Mouse (Mus musculus) embryonic stem cell, embryonic (primary cell): Measurements from ENCODE around the gene Ccdc9.
"Not testable (repeated sequence)": the region's sequence is repeated elsewhere in the genome, so short reads cannot be mapped to it uniquely, and the experiment has no call there.

Experiments used
- CTCF ChIA-PET, 4 experiments: fragments of 300-600 bp in 2 of 4; fragments of 350-600 bp in 2 of 4; sonication (Branson Sonifier 250); formaldehyde crosslinking; loops; one replicate each; lab custom pipeline; 2022; ENCODE audit warnings: inconsistent platforms in 2 of 4; lab: Charles Lee
- POLR2A ChIA-PET, 4 experiments: fragments of 300-600 bp in 2 of 4; fragments of 350-600 bp in 2 of 4; sonication (Branson Sonifier 250); formaldehyde crosslinking; loops; one replicate each; lab custom pipeline; 2022; ENCODE audit warnings: antibody characterized with exemption in 4 of 4, inconsistent platforms in 1 of 4; lab: Charles Lee

Gene Ccdc9

DNA sequence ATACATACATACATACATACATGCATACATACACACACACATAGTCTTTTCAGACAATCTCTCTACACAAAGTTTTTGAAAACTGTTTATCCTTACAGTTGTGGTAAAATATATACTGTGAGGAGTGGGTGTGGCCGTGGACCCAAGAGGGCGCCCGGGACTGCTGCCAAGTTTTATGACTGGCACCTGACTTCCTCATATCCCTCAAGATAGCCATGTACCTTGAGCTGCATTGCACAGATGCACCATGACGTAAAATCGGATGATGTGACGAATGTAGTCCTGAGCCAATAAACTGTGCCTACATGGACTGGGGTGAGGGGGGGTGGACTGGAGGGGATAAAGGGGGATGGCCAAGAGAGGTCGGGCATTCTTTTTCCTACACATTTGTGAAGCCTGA lies 20.0 kb downstream of the Ccdc9 start:
- CTCF ChIA-PET, result interaction anchor here in 2 of 4 experiments (0.7 to 1.3 kb wide), 2 partner anchors 31 to 213 kb away, joined by 3 read pairs; no protein-coding TSS in a partner anchor
- POLR2A ChIA-PET, result interaction anchor here in 1 of 4 experiments (0.6 kb wide), 1 partner anchor 629 kb away, joined by 3 read pairs; no protein-coding TSS in a partner anchor

DNA sequence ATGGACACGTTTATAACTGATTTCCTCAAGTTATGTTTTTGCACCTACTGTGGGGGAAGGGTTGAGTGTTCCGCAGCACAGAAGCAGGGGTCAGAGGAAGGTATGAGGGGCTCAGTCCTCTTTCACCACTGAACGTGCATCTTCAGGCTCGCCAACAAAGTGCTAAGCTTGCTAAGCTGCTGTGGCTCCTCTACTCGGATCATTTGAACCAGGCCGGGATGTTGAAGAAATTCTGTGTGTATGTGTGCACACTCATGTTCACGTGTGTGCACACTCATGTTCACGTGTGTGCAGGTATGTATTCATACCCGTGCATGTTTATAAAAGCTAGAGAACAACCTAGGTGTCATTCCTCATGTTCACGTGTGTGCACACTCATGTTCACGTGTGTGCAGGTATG lies 20.7 kb downstream of the Ccdc9 start:
- ChIA-PET CTCF (interaction anchor here in 1 of 4 experiments (0.7 to 1.3 kb wide), 4 partner anchors 31 to 345 kb away, joined by 3 read pairs; no protein-coding TSS in a partner anchor), POLR2A (interaction anchor here in 1 of 4 experiments (0.6 kb wide), 1 partner anchor 45 kb away, joined by 3 read pairs; no protein-coding TSS in a partner anchor)

DNA sequence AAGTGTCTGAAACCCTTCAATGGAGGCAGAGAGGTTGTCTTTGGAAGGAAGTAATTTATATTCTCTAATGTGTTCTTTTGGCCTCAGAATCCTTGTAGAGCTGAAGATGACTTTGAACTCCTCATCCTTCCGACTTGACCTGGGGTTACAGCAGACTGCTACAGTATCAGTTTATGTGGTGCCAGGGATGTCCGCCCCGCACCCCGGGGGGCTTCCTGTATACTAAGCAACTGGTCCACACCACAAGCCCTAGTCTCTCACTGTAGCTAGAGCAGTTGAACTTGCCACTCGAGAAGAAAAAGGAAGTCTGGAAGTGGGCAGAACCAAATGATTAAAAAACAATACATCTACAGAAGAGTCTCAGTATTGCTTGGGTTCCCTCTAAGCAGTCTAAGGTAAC lies 22.8 kb downstream of the Ccdc9 start:
- ChIA-PET POLR2A (interaction anchor here in 3 of 4 experiments (0.7 to 2.5 kb wide), 6 partner anchors 9 to 216 kb away, joined by 3 to 19 read pairs (median 7); partner anchors contain the start of genes Inafm1 (in 2 of the 3), Bicra (in 1 of the 3), Meis3 (in 1 of the 3) and Sae1 (in 1 of the 3)), CTCF (interaction anchor here (0.6 to 2.6 kb wide), 39 partner anchors 9 to 354 kb away, joined by 3 to 36 read pairs (median 5); partner anchors contain the start of genes Inafm1 (in 3 of the 4), Bicra (in 1 of the 4), Meis3 (in 1 of the 4) and Napa (in 1 of the 4))

DNA sequence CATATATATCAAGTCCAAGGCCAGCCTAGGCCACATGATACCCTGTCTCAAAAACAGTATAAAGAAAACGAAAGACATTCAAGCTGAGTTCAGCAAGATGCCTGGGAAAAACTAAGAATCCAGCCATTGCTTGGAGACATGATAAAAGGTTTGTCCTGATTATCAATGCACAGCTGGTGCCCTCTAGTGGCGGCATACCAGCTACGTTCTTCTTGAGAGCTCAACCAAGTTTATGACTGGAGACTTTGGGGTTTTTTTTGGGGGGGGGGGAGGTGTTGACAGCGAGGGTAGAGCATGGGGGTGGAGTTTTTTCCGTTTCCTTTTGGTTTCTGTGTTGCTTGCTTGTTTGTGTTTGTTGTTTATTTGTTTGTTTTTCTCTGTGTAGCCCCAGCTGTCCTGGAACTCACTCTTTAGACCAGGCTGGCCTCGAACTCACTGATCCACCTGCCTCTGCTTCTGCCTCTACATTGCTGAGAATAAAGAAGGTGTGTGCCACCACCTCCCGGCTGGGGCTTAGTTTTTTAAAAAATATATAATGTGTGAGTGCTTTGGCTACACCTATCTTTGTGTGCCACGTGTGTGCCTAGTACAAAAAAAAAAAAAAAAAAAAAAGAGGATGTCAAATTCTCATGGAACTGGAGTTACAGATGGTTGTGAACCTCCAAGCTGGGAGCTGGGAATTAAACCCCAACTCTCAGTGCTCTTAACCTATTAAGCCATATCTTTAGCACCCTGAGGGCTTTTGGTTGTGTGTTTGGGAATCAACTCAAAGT lies 23.4 kb downstream of the Ccdc9 start:
- POLR2A ChIA-PET, result interaction anchor here (0.6 to 2.5 kb wide), 22 partner anchors 10 to 424 kb away, joined by 3 to 19 read pairs (median 4); partner anchors contain the start of genes Inafm1 (in 2 of the 4), Bicra (in 1 of the 4), Meis3 (in 1 of the 4) and Obox6 (in 1 of the 4)
- CTCF ChIA-PET, result interaction anchor here (0.5 to 2.6 kb wide), 129 partner anchors 9 to 639 kb away, joined by 3 to 36 read pairs (median 4); partner anchors contain the start of genes Inafm1 (in 4 of the 4), Napa (in 3 of the 4), Meis3 (in 2 of the 4) and Bicra (in 1 of the 4)

DNA sequence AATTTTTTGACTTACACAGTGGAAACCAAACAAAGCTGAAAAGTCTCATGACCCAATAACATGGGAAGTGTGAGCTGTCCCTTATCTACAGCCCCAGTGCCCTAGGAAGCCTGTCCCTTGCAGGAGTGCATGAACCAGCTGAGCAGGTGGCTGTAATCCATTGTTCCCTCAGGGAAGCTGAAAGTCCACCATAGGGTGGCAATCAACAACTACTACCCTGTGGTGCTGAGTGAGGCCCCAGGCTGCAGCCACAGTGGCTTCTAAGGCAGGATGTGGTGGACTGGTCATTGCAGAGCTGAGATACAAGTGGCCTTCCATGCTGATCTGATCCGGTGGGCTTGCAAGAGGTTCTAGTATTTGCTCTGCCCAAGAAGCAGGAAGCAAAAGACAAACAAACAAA lies 25.5 kb downstream of the Ccdc9 start:
- ChIA-PET CTCF (interaction anchor here in 3 of 4 experiments (0.7 to 0.9 kb wide), 5 partner anchors 12 to 401 kb away, joined by 3 to 6 read pairs (median 4); partner anchors contain the start of gene Inafm1 (in 1 of the 3)), POLR2A (interaction anchor here in 2 of 4 experiments (0.7 to 1.1 kb wide), 2 partner anchors 10 to 12 kb away, joined by 3 to 4 read pairs; partner anchors contain the start of gene Inafm1 (in 1 of the 2))

DNA sequence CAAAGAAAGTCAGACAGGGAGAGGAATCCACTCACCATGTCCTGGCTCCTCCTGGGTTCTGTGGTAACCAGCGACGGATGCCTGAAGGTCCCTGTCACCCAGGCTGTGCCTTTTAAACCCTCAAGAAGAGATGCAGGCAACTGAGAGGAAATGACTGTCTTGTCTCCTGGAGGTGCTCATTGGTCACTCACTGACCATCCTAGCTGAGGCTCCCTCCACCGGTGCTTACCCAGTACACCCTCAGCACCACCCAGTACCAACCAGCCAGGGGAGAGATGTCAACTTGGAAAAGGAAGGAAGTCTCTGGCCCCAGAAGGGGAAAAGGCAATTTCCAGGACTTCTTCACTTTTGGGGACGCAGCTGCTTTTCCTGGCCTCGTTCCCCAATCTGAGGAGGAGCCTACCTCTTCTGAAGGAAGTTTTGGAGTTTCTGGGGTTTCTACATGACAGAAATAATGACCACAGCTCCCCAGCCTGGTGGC lies 27.4 kb downstream of the Ccdc9 start, which contains the start of gene C5ar1:
Gene C5ar1, minus strand, starts transcription at position 431 of the 481 bp plus-strand sequence.
- POLR2A ChIA-PET, result no interaction called here
- CTCF ChIA-PET, result interaction anchor here in 1 of 4 experiments (0.6 kb wide), 1 partner anchor 9 kb away, joined by 3 read pairs; no protein-coding TSS in a partner anchor

DNA sequence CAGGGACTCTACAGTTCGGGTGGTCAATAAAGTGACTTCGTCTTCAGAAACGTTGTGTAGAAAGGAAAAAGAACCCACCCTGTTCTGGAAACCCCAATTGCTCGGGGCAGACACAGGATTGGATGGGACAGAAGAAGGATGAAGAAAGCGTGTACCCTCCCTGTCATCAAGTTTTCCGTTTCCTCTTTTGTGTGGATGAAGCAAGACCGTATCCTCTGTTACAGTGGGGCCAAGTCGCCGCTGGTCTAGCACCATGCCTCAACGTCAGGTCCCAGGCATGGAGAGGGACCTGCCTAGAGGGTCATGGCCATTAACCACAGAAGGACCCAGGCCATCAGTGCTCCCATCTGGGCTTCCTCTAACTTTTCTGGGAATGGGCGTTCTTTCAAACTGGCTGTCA lies 28.8 kb downstream of the Ccdc9 start:
- POLR2A ChIA-PET, result interaction anchor here in 1 of 4 experiments (0.7 to 0.8 kb wide), 2 partner anchors 9 to 193 kb away, joined by 3 to 5 read pairs; no protein-coding TSS in a partner anchor

DNA sequence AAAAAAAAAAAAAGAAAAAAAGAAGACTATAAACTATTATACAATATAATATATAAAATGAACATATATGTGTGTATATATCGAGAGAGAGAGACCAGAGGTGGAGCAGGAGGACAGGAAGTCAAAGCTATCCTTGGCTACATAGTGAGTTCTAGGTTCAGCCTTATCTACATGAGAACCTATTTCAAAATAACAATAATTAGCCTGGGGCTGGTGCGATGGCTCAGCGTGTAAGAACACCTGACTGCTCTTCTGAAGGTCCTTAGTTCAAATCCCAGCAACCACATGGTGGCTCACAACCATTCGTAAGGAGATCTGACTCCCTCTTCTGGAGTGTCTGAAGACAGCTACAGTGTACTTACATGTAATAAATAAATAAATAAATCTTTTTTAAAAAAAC lies 30.6 kb downstream of the Ccdc9 start:
- POLR2A ChIA-PET, result not testable (repeated sequence)
- CTCF ChIA-PET, result interaction anchor here in 1 of 4 experiments (0.6 kb wide), 1 partner anchor 269 kb away, joined by 3 read pairs; no protein-coding TSS in a partner anchor

More for the DNA sequence above, 28.8 kb downstream of the Ccdc9 start:
- CTCF ChIA-PET, result interaction anchor here in 1 of 4 experiments (0.7 kb wide), 1 partner anchor 242 kb away, joined by 15 read pairs; no protein-coding TSS in a partner anchor

DNA sequence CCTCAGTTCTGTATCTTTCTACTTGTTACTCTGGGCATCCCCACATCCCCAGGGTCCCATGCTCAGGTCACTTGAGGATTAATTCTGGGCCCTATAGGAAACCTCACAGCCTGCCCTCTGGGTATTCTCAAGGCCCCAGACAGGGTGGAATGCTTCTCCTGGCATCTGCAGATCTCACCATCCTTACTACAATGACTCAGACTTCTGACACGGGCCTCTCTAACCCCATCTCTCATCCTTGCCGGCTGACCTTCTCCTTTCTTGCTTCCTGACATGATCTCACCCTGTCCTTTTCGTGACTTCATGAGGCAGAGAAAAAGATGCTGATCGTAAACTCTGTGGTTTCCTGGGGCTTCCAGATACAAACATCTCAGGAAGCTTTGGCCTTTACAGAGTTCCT lies 32.4 kb downstream of the Ccdc9 start:
- ChIA-PET CTCF (no interaction called here), POLR2A (no interaction called here)

DNA sequence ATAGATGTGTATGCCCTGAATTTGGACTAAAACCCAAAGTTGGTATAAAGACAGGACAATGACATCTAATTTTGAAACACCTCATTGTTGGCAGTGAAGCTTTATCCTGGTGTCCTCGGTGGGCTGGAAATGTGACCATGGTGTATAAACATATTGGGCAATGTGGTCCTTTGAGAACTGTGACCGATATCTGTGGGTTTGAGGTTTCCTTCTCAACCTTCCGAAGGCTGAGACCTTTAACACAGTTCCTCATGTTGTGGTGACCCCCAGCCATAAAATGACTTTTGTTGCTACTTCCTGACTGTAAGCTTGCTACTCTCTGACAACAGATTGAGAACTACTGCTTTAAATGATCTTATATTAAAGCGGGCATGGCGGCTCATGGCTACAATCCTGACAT lies 35.9 kb downstream of the Ccdc9 start:
- CTCF ChIA-PET, result interaction anchor here in 1 of 4 experiments (0.9 to 1.0 kb wide), 2 partner anchors 12 to 98 kb away, joined by 3 read pairs; no protein-coding TSS in a partner anchor
- POLR2A ChIA-PET, result interaction anchor here in 1 of 4 experiments (0.6 to 1.0 kb wide), 3 partner anchors 10 to 917 kb away, joined by 3 read pairs; no protein-coding TSS in a partner anchor

DNA sequence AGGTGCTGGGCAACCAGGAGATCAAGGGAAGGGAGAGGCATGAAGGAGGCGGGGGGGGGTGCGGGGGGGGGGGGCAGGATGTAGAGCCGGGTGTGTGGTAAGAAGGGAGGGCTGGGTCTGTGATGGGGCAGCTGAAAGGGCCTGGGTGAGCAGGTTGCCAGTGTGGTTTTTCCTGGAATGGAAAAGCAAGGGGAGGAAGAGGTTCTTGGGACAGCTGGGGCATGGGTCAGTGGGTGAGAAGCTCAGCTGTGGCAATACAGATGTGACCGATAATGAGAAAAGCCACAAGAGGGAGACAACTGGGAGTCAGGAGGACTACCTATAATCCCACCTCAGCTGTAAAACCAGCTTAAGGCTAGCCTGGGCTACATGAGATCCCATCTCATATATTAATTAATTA lies 40.6 kb downstream of the Ccdc9 start:
- ChIA-PET CTCF (interaction anchor here in 2 of 4 experiments (0.6 to 1.5 kb wide), 6 partner anchors 17 to 770 kb away, joined by 3 to 8 read pairs (median 3); partner anchors contain the start of genes Napa (in 1 of the 2) and Zc3h4 (in 1 of the 2)), POLR2A (interaction anchor here in 1 of 4 experiments (0.7 kb wide), 1 partner anchor 40 kb away, joined by 3 read pairs; no protein-coding TSS in a partner anchor)

DNA sequence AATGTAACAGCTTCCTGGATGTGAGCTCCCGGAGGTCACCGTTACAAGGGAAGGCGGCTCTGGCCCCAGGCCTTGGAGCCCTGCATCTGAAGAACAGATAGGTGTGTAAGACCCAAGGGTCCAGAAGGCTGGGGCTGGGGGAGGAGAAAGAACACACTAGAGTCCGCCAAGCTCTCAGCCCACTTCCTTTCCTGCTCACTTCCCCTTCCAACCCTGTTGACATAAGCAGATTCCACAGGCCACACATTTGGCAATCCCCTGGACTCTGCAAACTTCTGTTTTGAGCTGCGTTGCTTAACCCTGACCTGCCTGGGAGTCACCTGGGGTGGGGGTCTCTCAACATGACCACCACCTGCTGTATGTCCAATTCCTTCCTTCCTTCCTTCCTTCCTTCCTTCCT lies 42.5 kb downstream of the Ccdc9 start, which contains the start of gene C5ar2:
Gene C5ar2, minus strand, starts transcription at position 88 of the 400 bp plus-strand sequence.
- CTCF ChIA-PET, result interaction anchor here in 1 of 4 experiments (0.6 to 0.7 kb wide), 2 partner anchors 13 to 30 kb away, joined by 3 to 14 read pairs; no protein-coding TSS in a partner anchor
- POLR2A ChIA-PET, result no interaction called here

DNA sequence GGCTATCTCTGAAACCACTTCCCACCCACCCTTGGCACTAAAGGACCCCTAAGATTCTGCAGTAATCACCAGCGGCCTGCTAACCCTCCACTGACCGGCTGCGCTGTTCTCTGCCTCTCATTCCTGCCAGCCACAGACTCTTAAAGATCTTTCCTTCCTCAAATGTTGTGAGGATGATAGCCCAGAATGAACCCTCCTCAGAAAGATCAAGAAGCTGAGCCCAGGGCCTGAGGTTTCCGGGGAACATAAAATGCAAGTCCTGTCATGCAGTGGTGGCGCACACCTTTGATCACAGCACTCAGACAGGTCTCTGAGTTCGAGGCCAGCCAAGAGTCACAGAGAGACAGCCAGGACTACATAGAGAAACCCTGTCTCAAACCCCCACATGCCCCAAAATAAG lies 44.4 kb downstream of the Ccdc9 start:
- ChIA-PET POLR2A (interaction anchor here in 1 of 4 experiments (0.6 kb wide), 2 partner anchors 40 to 53 kb away, joined by 3 read pairs; no protein-coding TSS in a partner anchor), CTCF (no interaction called here)

DNA sequence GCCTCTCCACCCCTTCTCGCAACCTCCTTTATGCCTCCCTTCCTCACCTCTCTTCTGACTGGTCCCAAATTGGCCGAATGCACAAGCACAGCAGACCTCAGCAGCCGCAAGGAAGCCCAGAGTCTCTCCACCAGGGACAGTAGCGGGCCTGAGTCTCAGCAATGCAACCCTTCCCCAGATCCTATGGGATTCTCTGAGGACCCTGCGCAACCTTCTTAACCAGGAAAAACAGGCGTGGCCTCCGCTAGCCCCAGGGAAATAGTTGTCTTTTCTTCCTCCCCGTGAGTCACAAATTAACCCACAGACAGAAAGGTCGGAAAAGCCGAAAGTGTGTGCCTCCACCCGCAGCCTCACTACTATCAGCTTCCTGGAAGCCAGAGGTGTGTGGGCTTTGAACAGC lies 44.8 kb downstream of the Ccdc9 start:
- CTCF ChIA-PET, result interaction anchor here in 1 of 4 experiments (1.1 kb wide), 1 partner anchor 21 kb away, joined by 4 read pairs; no protein-coding TSS in a partner anchor
- POLR2A ChIA-PET, result interaction anchor here in 1 of 4 experiments (0.6 kb wide), 2 partner anchors 40 to 54 kb away, joined by 3 read pairs; no protein-coding TSS in a partner anchor

DNA sequence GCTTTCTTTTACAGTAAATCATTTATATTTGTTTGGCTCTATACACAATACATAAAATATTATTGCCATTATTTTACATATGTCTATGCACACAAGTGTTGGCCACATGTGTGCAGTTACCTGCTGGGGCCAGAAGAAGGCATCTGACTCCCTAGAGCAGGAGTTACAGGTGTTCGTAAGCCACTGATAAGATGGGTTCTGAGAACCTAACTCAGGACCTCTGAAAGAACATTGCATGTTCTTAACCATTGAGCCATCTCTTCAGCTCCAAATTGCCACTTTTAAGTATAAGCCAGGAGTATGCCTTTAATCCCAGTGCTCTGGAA lies 45.7 kb downstream of the Ccdc9 start:
- POLR2A ChIA-PET, result interaction anchor here in 1 of 4 experiments (1.2 kb wide), 1 partner anchor 9 kb away, joined by 3 read pairs; no protein-coding TSS in a partner anchor
- CTCF ChIA-PET, result interaction anchor here in 2 of 4 experiments (1.1 to 1.5 kb wide), 3 partner anchors 22 to 65 kb away, joined by 4 read pairs; partner anchors contain the start of gene Meis3 (in 1 of the 2)

DNA sequence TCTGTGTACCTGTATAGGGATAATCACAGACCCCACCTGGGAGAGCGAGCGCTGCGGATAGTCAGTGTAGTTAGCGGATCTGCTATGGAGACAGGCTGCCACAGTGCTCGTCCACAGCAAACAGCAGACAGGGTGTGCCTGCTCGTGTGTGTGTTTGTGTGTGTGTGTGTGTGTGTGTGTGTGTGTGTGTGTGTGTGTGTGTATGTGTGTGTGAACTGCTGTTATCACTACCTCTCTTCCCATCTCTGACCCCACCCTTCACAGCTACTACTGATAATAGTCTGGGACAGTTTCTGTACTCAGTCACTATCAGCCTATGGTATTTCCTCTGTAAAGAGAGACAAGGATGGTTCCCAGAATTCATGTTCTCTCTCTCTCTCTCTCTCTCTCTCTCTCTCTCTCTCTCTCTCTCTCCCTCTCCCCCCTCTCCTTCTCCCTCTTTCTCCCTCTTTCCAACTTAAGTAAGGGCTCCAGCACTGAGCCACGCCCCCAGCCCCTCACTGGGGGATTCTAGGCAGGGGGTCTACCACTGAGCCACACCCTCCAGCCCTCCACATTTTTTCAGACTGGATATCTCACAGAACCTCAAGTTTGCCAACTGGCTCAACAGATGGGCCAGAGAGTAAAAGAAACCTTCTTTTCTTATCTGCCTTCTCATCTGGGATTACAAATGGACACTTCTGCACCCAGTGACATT lies 46.2 kb downstream of the Ccdc9 start:
- ChIA-PET CTCF (interaction anchor here in 3 of 4 experiments (0.6 to 1.5 kb wide), 4 partner anchors 20 to 244 kb away, joined by 3 to 6 read pairs (median 4); partner anchors contain the start of gene Meis3 (in 1 of the 3)), POLR2A (interaction anchor here in 2 of 4 experiments (0.7 to 1.2 kb wide), 3 partner anchors 10 to 533 kb away, joined by 3 read pairs; no protein-coding TSS in a partner anchor)
